Mouse (Mus musculus): Measurements from ENCODE around the gene Fam78b. TPM values are rescaled to one million over a fixed set of nuclear protein-coding genes. Genes with fewer than 3 reads are reported as not detected.

Fam78b gene
- polyA plus RNA-seq, 2 experiments, result 0.07 TPM; not detected in 1

DNA sequence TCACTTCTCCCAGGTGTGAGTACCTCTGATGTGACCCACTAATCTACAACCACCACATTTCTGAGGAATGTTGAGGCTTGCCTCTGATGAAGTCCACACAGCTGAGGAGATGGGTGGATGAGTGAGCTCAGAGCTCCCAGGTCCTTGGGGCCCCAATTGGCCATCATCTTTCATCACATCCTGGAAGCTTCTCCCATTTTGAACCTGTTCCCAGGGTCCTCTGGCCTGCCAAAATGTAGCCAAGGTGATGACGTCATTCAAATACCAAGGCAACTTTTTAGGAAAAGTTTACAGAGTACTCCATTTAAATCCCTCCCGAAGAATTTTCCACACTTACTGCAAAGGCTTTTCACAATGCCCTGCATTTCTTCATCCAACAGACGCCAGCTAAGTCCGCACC, 104.7 kb downstream of the Fam78b start:
- DNase-seq (ENCODE audit: low read depth in 3 of 3, low spot score in 3 of 3), result no peak
- no peaks in the 10 kb centered on the region for H3K9me3 ChIP-seq (ENCODE audit: control insufficient read depth, low read length)
- H3K27ac ChIP-seq, result no peak overlapping the region
- H3K4me1 ChIP-seq (replicated peaks; ENCODE audit: control insufficient read depth in 2 of 2, insufficient read depth in 2 of 2, low read length in 1 of 2), result no peaks in the 10 kb centered on the region
- TF ChIP-seq CTCF (IDR thresholded peaks at IDR 0.05; ENCODE audit: low read depth), result no peak
- no peak for TF ChIP-seq EP300 (IDR thresholded peaks at IDR 0.05; ENCODE audit: low read depth)
- no peaks in the 10 kb centered on the region for H3K27me3 ChIP-seq (ENCODE audit: control insufficient read depth, insufficient read depth, low read length)
- no peak overlapping the region for H3K9ac ChIP-seq (replicated peaks)
- ATAC-seq (ENCODE audit: insufficient read depth), result no peak
- WGBS (ENCODE audit: insufficient replicate concordance), result 67% methylated on average over 4 of the region's 4 CpGs
- H3K4me2 ChIP-seq (ENCODE audit: low read depth), result no peak overlapping the region
- no peak overlapping the region for H3K4me3 ChIP-seq (ENCODE audit: insufficient read depth in 1 of 2, low read depth in 2 of 2, low read length in 2 of 2)
- H3K36me3 ChIP-seq (replicated peaks; ENCODE audit: control insufficient read depth, insufficient read depth, low read depth), result no peaks in the 10 kb centered on the region

GRCm38 (mm10) chr1:167108973-167109509, 107.8 kb downstream of the Fam78b start:
- DNase-seq (ENCODE audit: low read depth in 3 of 3, low spot score in 3 of 3), result no peak
- H3K36me3 ChIP-seq (replicated peaks; ENCODE audit: control insufficient read depth, insufficient read depth, low read depth), result no peaks in the 10 kb centered on the region
- no peak overlapping the region for H3K4me2 ChIP-seq (ENCODE audit: low read depth)
- TF ChIP-seq CTCF (IDR thresholded peaks at IDR 0.05; ENCODE audit: low read depth) (no peak), EP300 (IDR thresholded peaks at IDR 0.05; ENCODE audit: low read depth) (no peak)
- no peak for ATAC-seq (ENCODE audit: insufficient read depth)
- H3K27me3 ChIP-seq (ENCODE audit: control insufficient read depth, insufficient read depth, low read length), result no peaks in the 10 kb centered on the region
- H3K4me1 ChIP-seq (replicated peaks; ENCODE audit: control insufficient read depth in 2 of 2, insufficient read depth in 2 of 2, low read length in 1 of 2), result no peaks in the 10 kb centered on the region
- H3K27ac ChIP-seq, result no peak overlapping the region
- no peaks in the 10 kb centered on the region for H3K9me3 ChIP-seq (ENCODE audit: control insufficient read depth, low read length)
- WGBS (ENCODE audit: insufficient replicate concordance), result 62% methylated on average over 8 of the region's 8 CpGs
- no peak overlapping the region for H3K4me3 ChIP-seq (ENCODE audit: insufficient read depth in 1 of 2, low read depth in 2 of 2, low read length in 2 of 2)
- H3K9ac ChIP-seq (replicated peaks), result no peak overlapping the region

DNA sequence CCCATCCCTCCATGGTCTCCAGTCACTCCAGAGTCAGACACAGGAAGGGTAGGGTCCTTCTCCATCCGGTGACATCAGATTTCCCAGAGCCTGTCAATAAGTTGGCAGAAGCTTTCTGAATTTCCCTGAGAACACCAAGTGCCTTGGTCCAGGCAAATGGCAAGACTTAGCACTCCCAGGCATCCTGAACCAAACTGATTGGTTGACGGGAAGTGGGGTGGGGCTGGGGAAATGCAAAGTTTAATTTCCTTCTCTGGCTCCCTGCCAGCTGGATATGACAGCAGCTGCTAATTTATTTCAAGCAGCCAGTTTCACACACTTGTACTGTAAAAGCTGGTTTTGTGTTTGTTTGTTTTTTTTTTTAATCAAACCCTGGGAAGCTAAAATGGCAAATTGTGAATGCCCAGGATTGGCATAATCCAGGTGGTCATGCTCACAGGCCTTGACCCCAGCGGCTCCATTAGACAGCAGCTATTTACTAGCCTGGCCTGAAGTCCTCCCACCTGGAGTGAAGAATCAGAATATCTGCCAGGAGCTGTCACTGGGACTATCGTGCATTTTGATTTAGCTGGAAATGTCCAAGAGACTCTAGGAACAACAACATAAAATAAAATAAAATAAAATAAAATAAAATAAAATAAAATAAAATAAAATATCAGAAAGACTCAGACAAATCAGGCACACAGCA, 113.3 kb downstream of the Fam78b start:
- no peak overlapping the region for H3K4me2 ChIP-seq (ENCODE audit: low read depth)
- WGBS (ENCODE audit: insufficient replicate concordance), result 42% methylated on average over 4 of the region's 4 CpGs
- no peak overlapping the region for H3K9ac ChIP-seq (replicated peaks)
- no peaks in the 10 kb centered on the region for H3K27me3 ChIP-seq (ENCODE audit: control insufficient read depth, insufficient read depth, low read length)
- no peak overlapping the region for H3K27ac ChIP-seq
- H3K9me3 ChIP-seq (ENCODE audit: control insufficient read depth, low read length), result no peaks in the 10 kb centered on the region
- TF ChIP-seq CTCF (IDR thresholded peaks at IDR 0.05; ENCODE audit: low read depth), result no peak
- no peaks in the 10 kb centered on the region for H3K36me3 ChIP-seq (replicated peaks; ENCODE audit: control insufficient read depth, insufficient read depth, low read depth)
- DNase-seq (ENCODE audit: low read depth in 3 of 3, low spot score in 3 of 3) (no peak), ATAC-seq (ENCODE audit: insufficient read depth) (no peak)
- no peak overlapping the region for H3K4me3 ChIP-seq (ENCODE audit: insufficient read depth in 1 of 2, low read depth in 2 of 2, low read length in 2 of 2)
- H3K4me1 ChIP-seq (replicated peaks; ENCODE audit: control insufficient read depth in 2 of 2, insufficient read depth in 2 of 2, low read length in 1 of 2), result no peaks in the 10 kb centered on the region

DNA sequence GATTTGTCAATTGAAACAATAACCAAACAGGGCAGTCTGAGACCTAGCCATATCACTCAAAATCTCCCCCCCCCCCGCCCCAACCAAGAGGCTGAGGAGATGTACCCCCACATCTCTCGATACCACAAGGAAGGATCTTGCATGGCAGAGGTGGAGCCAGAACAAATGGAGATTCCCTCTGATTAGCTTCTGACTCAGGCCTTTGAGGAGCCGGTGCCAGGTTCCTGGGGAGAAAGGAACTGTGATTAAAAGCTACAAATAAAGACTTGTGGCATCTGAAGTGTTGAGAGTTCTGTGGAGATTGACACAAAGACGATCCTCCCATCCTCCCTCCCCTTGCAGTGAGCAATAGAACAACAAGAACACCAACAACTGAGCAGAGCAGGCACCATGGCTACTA, 113.9 kb downstream of the Fam78b start:
- H3K27ac ChIP-seq, result no peak overlapping the region

DNA sequence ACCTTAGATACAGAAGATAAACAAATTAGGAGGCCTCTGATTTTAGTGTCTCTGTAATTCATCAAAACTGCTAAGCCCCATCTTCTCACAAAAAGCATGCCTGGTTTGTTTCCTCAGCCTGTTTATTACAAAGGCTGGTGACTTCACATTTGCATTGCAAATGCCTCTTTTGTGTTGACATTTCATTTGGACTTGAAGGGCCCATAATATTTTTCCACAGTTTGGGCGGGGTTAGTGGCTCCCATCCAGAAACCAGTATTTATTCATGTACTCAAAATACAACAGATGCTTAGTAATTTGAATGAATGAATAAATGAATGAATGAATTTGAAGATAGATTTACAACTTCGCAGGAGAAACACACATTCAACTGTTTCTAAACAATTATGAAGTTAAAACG, 115.5 kb downstream of the Fam78b start:
- Histone ChIP-seq H3K4me3 (ENCODE audit: insufficient read depth in 1 of 2, low read depth in 2 of 2, low read length in 2 of 2) (no peak overlapping the region), H3K27me3 (ENCODE audit: control insufficient read depth, insufficient read depth, low read length) (no peaks in the 10 kb centered on the region), H3K36me3 (replicated peaks; ENCODE audit: control insufficient read depth, insufficient read depth, low read depth) (no peaks in the 10 kb centered on the region), H3K4me2 (ENCODE audit: low read depth) (no peak overlapping the region), H3K9ac (replicated peaks) (no peak overlapping the region), H3K27ac (no peak overlapping the region), H3K4me1 (replicated peaks; ENCODE audit: control insufficient read depth in 2 of 2, insufficient read depth in 2 of 2, low read length in 1 of 2) (no peaks in the 10 kb centered on the region), H3K9me3 (ENCODE audit: control insufficient read depth, low read length) (no peaks in the 10 kb centered on the region)
- ATAC-seq (ENCODE audit: insufficient read depth) (no peak), DNase-seq (ENCODE audit: low read depth in 3 of 3, low spot score in 3 of 3) (no peak)
- TF ChIP-seq EP300 (IDR thresholded peaks at IDR 0.05; ENCODE audit: low read depth) (no peak), CTCF (IDR thresholded peaks at IDR 0.05; ENCODE audit: low read depth) (no peak)
- 61% methylated on average over 3 of the region's 3 CpGs for WGBS (ENCODE audit: insufficient replicate concordance)

More for the DNA sequence above, 113.9 kb downstream of the Fam78b start:
- no peak for DNase-seq (ENCODE audit: low read depth in 3 of 3, low spot score in 3 of 3)
- Histone ChIP-seq H3K27me3 (ENCODE audit: control insufficient read depth, insufficient read depth, low read length) (no peaks in the 10 kb centered on the region), H3K9me3 (ENCODE audit: control insufficient read depth, low read length) (no peaks in the 10 kb centered on the region), H3K4me1 (replicated peaks; ENCODE audit: control insufficient read depth in 2 of 2, insufficient read depth in 2 of 2, low read length in 1 of 2) (no peaks in the 10 kb centered on the region), H3K4me3 (ENCODE audit: insufficient read depth in 1 of 2, low read depth in 2 of 2, low read length in 2 of 2) (no peak overlapping the region), H3K36me3 (replicated peaks; ENCODE audit: control insufficient read depth, insufficient read depth, low read depth) (no peaks in the 10 kb centered on the region), H3K4me2 (ENCODE audit: low read depth) (no peak overlapping the region), H3K9ac (replicated peaks) (no peak overlapping the region)
- TF ChIP-seq EP300 (IDR thresholded peaks at IDR 0.05; ENCODE audit: low read depth), result no peak
- no peak for TF ChIP-seq CTCF (IDR thresholded peaks at IDR 0.05; ENCODE audit: low read depth)
- 26% methylated on average over 4 of the region's 4 CpGs for WGBS (ENCODE audit: insufficient replicate concordance)
- no peak for ATAC-seq (ENCODE audit: insufficient read depth)
